Mouse (Mus musculus): Measurements from ENCODE around the gene Egf. TPM values are rescaled to one million over a fixed set of nuclear protein-coding genes. Genes with fewer than 3 reads are reported as not detected.

The Egf gene
- polyA plus RNA-seq, 1 experiment from 2014 or later: 1.8 TPM

- DNase-seq (ENCODE audit: low spot score): no peak
- no peak for ATAC-seq (replicated peaks; ENCODE audit: low FRiP score, low TSS enrichment, low read depth)
These were observed 24.7 kb downstream of the Egf start for GRCm38 (mm10) chr3:129730426-129730825.

DNA sequence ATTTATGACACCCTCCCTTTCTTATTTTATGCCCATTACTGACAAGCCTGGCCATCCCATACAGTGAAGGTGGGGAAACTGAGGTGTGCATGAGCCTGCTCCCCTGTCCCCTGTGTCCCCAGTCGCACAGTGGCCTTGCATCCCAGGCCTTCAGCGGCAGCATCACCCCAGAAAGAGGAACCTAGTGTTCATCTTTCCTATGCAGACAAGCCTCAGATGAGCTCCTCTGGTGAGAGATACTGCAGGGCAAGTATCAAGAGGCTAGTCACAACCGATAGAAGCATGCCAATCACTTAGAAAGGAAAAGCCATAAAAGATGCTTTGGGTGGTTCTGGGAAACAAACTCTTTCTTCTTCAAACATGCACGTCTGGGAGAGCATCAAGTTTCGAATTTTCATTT is 25.2 kb downstream of the Egf start:
- ATAC-seq (replicated peaks; ENCODE audit: low FRiP score, low TSS enrichment, low read depth) (no peak), DNase-seq (ENCODE audit: low spot score) (no peak)
- Histone ChIP-seq H3K36me3 (ENCODE audit: control insufficient read depth, insufficient read depth, low read length) (no peaks in the 10 kb centered on the region), H3K9me3 (ENCODE audit: control insufficient read depth, low read length) (no peaks in the 10 kb centered on the region), H3K27ac (ENCODE audit: low read depth) (no peak overlapping the region), H3K9ac (ENCODE audit: low read length) (no peak overlapping the region), H3K4me1 (replicated peaks; ENCODE audit: control insufficient read depth, insufficient read depth, low read length) (no peaks in the 10 kb centered on the region), H3K27me3 (replicated peaks; ENCODE audit: control insufficient read depth, insufficient read depth, low read length) (no peaks in the 10 kb centered on the region), H3K4me3 (ENCODE audit: low read depth, low read length) (no peak overlapping the region), H3K4me2 (ENCODE audit: low read length) (no peak overlapping the region)
- 74% methylated on average over 5 of the region's 5 CpGs for WGBS

More at GRCm38 (mm10) chr3:129730426-129730825, 24.7 kb downstream of the Egf start:
- Histone ChIP-seq H3K4me3 (ENCODE audit: low read depth, low read length) (no peak overlapping the region), H3K27me3 (replicated peaks; ENCODE audit: control insufficient read depth, insufficient read depth, low read length) (no peaks in the 10 kb centered on the region), H3K27ac (ENCODE audit: low read depth) (no peak overlapping the region), H3K9ac (ENCODE audit: low read length) (no peak overlapping the region), H3K9me3 (ENCODE audit: control insufficient read depth, low read length) (no peaks in the 10 kb centered on the region), H3K4me1 (replicated peaks; ENCODE audit: control insufficient read depth, insufficient read depth, low read length) (no peaks in the 10 kb centered on the region), H3K4me2 (ENCODE audit: low read length) (no peak overlapping the region), H3K36me3 (ENCODE audit: control insufficient read depth, insufficient read depth, low read length) (no peaks in the 10 kb centered on the region)
- 27% methylated on average over 8 of the region's 8 CpGs for WGBS

- Histone ChIP-seq H3K27ac (ENCODE audit: low read depth) (no peak overlapping the region), H3K9ac (ENCODE audit: low read length) (no peak overlapping the region), H3K27me3 (replicated peaks; ENCODE audit: control insufficient read depth, insufficient read depth, low read length) (no peaks in the 10 kb centered on the region), H3K36me3 (ENCODE audit: control insufficient read depth, insufficient read depth, low read length) (no peaks in the 10 kb centered on the region), H3K9me3 (ENCODE audit: control insufficient read depth, low read length) (no peaks in the 10 kb centered on the region), H3K4me3 (ENCODE audit: low read depth, low read length) (peak overlapping the region; percentile 56), H3K4me2 (ENCODE audit: low read length) (peak overlapping the region; percentile 68), H3K4me1 (replicated peaks; ENCODE audit: control insufficient read depth, insufficient read depth, low read length) (no peaks in the 10 kb centered on the region)
- WGBS: 82% methylated on average over 5 of the region's 5 CpGs
- no peak for DNase-seq (ENCODE audit: low spot score)
- peak; percentile 7; the same call in 1 of the 2 replicates for ATAC-seq (replicated peaks; ENCODE audit: low FRiP score, low TSS enrichment, low read depth)
These were observed 29.5 kb downstream of the Egf start for GRCm38 (mm10) chr3:129725592-129725991.

DNA sequence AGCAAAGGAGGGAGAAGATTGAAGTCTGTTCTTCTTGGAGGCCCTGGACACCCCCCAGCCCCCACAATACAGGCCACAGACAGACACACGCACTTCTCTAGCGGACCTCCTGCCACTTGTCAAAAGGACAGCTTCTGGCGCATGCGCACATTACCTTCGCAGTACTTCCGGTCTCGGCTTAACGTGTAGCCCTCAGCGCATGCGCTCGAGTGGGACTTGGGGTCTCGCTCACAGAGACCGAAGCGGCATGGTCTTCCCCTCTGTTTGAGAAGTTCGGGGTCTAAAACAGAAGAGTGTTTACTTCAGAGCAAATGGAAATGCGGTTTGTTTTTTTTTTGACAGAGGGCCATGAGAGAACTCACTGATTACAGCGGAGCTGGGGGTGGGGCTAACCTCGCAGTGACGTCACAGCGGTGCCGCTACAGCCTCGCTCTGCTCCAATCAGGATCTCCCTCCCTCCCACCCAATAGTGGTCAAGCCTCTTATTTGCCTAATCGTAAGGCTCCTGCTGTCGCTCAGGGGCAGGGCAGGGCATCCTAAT is 30.1 kb downstream of the Egf start:
- no peaks in the 10 kb centered on the region for H3K36me3 ChIP-seq (ENCODE audit: control insufficient read depth, insufficient read depth, low read length)
- ATAC-seq (replicated peaks; ENCODE audit: low FRiP score, low TSS enrichment, low read depth) (peak; percentile 98), DNase-seq (ENCODE audit: low spot score) (peak; percentile 97)
- no peaks in the 10 kb centered on the region for H3K27me3 ChIP-seq (replicated peaks; ENCODE audit: control insufficient read depth, insufficient read depth, low read length)
- 1% methylated on average over 24 of the region's 24 CpGs for WGBS
- H3K9ac ChIP-seq (ENCODE audit: low read length): peak overlapping the region; percentile 51
- no peaks in the 10 kb centered on the region for H3K4me1 ChIP-seq (replicated peaks; ENCODE audit: control insufficient read depth, insufficient read depth, low read length)
- H3K9me3 ChIP-seq (ENCODE audit: control insufficient read depth, low read length): no peaks in the 10 kb centered on the region
- H3K4me2 ChIP-seq (ENCODE audit: low read length): peak overlapping the region; percentile 68
- H3K4me3 ChIP-seq (ENCODE audit: low read depth, low read length): peak overlapping the region; percentile 56
- peak overlapping the region; percentile 70 for H3K27ac ChIP-seq (ENCODE audit: low read depth)

GRCm38 (mm10) chr3:129724505-129724904 is 30.6 kb downstream of the Egf start:
- Histone ChIP-seq H3K27ac (ENCODE audit: low read depth) (peak overlapping the region; percentile 70; the same call in 1 of the 2 replicates), H3K4me2 (ENCODE audit: low read length) (peak overlapping the region; percentile 68), H3K9me3 (ENCODE audit: control insufficient read depth, low read length) (no peaks in the 10 kb centered on the region), H3K27me3 (replicated peaks; ENCODE audit: control insufficient read depth, insufficient read depth, low read length) (no peaks in the 10 kb centered on the region), H3K4me3 (ENCODE audit: low read depth, low read length) (peak overlapping the region; percentile 56), H3K4me1 (replicated peaks; ENCODE audit: control insufficient read depth, insufficient read depth, low read length) (no peaks in the 10 kb centered on the region), H3K36me3 (ENCODE audit: control insufficient read depth, insufficient read depth, low read length) (no peaks in the 10 kb centered on the region), H3K9ac (ENCODE audit: low read length) (peak overlapping the region; percentile 51)
- 64% methylated on average over 5 of the region's 5 CpGs for WGBS
- ATAC-seq (replicated peaks; ENCODE audit: low FRiP score, low TSS enrichment, low read depth) (peak; percentile 29; the same call in 1 of the 2 replicates), DNase-seq (ENCODE audit: low spot score) (no peak)

GRCm38 (mm10) chr3:129723311-129723710 is 31.8 kb downstream of the Egf start:
- no peaks in the 10 kb centered on the region for H3K4me1 ChIP-seq (replicated peaks; ENCODE audit: control insufficient read depth, insufficient read depth, low read length)
- 67% methylated on average over 4 of the region's 4 CpGs for WGBS
- no peak overlapping the region for H3K4me3 ChIP-seq (ENCODE audit: low read depth, low read length)
- H3K27ac ChIP-seq (ENCODE audit: low read depth): no peak overlapping the region
- H3K9ac ChIP-seq (ENCODE audit: low read length): no peak overlapping the region
- ATAC-seq (replicated peaks; ENCODE audit: low FRiP score, low TSS enrichment, low read depth): no peak
- H3K4me2 ChIP-seq (ENCODE audit: low read length): no peak overlapping the region
- no peaks in the 10 kb centered on the region for H3K36me3 ChIP-seq (ENCODE audit: control insufficient read depth, insufficient read depth, low read length)
- no peaks in the 10 kb centered on the region for H3K27me3 ChIP-seq (replicated peaks; ENCODE audit: control insufficient read depth, insufficient read depth, low read length)
- H3K9me3 ChIP-seq (ENCODE audit: control insufficient read depth, low read length): no peaks in the 10 kb centered on the region
- no peak for DNase-seq (ENCODE audit: low spot score)

DNA sequence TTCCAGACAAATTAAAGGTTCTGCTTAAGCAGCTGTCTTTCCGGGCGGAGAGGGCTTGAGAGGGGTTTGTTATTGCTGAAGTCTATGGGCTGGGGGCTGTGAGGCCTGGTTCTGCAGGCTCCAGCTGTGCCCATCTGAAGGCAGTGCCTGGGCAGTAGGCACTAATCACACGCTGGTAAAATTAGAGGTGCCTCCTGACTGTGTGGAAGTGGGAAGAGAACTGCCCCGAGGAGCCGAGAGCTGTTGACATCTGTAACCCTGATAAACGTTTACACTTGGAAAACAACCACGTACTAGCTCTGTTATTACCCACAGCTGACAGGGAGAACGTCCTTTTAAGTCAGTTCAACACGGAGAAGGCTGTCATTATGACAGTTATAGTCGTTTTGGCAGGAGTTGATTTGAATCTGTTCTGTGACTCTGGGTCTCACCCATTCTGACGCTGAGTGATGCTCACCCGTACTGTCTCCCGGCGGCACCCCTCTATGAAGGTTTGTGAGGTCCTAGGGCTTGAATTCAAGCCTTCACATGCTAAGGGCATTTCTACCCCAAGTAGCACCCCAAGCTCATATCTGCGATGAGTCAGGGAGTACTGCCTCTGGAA is 40.5 kb downstream of the Egf start:
- H3K27ac ChIP-seq (ENCODE audit: low read depth): no peak overlapping the region
- H3K27me3 ChIP-seq (replicated peaks; ENCODE audit: control insufficient read depth, insufficient read depth, low read length): no peaks in the 10 kb centered on the region
- H3K4me3 ChIP-seq (ENCODE audit: low read depth, low read length): no peak overlapping the region
- no peaks in the 10 kb centered on the region for H3K9me3 ChIP-seq (ENCODE audit: control insufficient read depth, low read length)
- ATAC-seq (replicated peaks; ENCODE audit: low FRiP score, low TSS enrichment, low read depth) (no peak), DNase-seq (ENCODE audit: low spot score) (no peak)
- WGBS: 61% methylated on average over 15 of the region's 15 CpGs
- no peak overlapping the region for H3K9ac ChIP-seq (ENCODE audit: low read length)
- H3K4me2 ChIP-seq (ENCODE audit: low read length): no peak overlapping the region
- no peaks in the 10 kb centered on the region; the same call in 1 of the 2 replicates for H3K36me3 ChIP-seq (ENCODE audit: control insufficient read depth, insufficient read depth, low read length)
- H3K4me1 ChIP-seq (replicated peaks; ENCODE audit: control insufficient read depth, insufficient read depth, low read length): no peaks in the 10 kb centered on the region

DNA sequence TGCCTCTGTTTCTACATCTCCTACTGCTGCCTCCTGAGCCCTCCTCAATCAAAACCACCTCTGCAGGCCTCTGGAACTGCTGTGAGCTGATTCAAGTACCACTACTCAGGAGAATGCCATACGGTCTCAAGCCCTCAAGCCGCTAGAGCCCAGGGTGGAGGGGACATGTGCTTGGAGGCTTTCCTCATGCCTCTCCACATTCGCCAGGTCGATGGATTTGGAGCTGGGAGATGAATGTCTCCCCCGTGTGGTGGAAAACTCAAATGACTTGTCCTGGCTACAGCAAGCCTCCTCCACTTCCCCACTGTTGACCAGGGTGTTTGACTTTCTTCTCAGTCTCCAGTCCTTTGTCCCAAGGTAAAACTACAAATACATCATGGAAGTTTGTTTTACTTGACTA is 47.0 kb downstream of the Egf start:
- peak; percentile 71 for DNase-seq (ENCODE audit: low spot score)
- Histone ChIP-seq H3K27me3 (replicated peaks; ENCODE audit: control insufficient read depth, insufficient read depth, low read length) (no peaks in the 10 kb centered on the region), H3K9ac (ENCODE audit: low read length) (no peak overlapping the region), H3K4me1 (replicated peaks; ENCODE audit: control insufficient read depth, insufficient read depth, low read length) (no peaks in the 10 kb centered on the region), H3K36me3 (ENCODE audit: control insufficient read depth, insufficient read depth, low read length) (no peaks in the 10 kb centered on the region), H3K27ac (ENCODE audit: low read depth) (no peak overlapping the region), H3K4me3 (ENCODE audit: low read depth, low read length) (no peak overlapping the region), H3K4me2 (ENCODE audit: low read length) (no peak overlapping the region), H3K9me3 (ENCODE audit: control insufficient read depth, low read length) (no peaks in the 10 kb centered on the region)
- WGBS: 16% methylated on average over 5 of the region's 5 CpGs
- ATAC-seq (replicated peaks; ENCODE audit: low FRiP score, low TSS enrichment, low read depth): no peak

DNA sequence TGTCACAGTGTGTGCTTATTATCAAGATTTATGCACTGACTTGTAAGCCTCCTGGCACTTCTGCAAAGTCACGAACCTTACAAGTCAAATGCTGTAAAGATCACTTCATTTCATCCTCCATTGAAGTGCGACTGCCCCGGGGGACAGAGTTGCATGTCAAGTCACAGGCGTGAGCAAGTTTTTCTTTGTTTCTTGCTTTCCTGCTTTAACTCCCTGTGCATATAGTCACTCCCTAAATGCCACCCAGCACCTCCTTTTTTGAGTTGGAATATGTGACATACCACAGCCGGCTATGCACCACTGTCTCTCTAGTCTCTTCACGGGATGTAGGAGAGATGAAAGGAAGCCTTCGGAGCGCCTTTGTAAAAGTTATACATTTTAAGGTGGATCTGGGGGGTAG is 56.2 kb downstream of the Egf start:
- no peaks in the 10 kb centered on the region for H3K9me3 ChIP-seq (ENCODE audit: control insufficient read depth, low read length)
- 82% methylated on average over 8 of the region's 8 CpGs for WGBS
- no peaks in the 10 kb centered on the region for H3K27me3 ChIP-seq (replicated peaks; ENCODE audit: control insufficient read depth, insufficient read depth, low read length)
- H3K36me3 ChIP-seq (ENCODE audit: control insufficient read depth, insufficient read depth, low read length): no peaks in the 10 kb centered on the region
- no peaks in the 10 kb centered on the region for H3K4me1 ChIP-seq (replicated peaks; ENCODE audit: control insufficient read depth, insufficient read depth, low read length)
- no peak overlapping the region for H3K4me3 ChIP-seq (ENCODE audit: low read depth, low read length)
- no peak overlapping the region for H3K4me2 ChIP-seq (ENCODE audit: low read length)
- no peak for ATAC-seq (replicated peaks; ENCODE audit: low FRiP score, low TSS enrichment, low read depth)
- H3K9ac ChIP-seq (ENCODE audit: low read length): no peak overlapping the region
- no peak for DNase-seq (ENCODE audit: low spot score)
- H3K27ac ChIP-seq (ENCODE audit: low read depth): no peak overlapping the region

Measured in intestine, embryonic 14.5 days (tissue).